Mouse (Mus musculus) forebrain, embryonic 12.5 days (tissue): Measurements from ENCODE around the gene St3gal6. TPM values are rescaled to one million over a fixed set of nuclear protein-coding genes. Genes with fewer than 3 reads are reported as not detected.
A peak's percentile ranks its signal among the peaks of the same experiment; 100 is the strongest.

Experiments
- ATAC-seq: fragments of 200-750 bp; cut with Nextera tagmentation; 2 replicates; pipeline ENCODE4 v1.8.0; 2017; ENCODE audit warnings: moderate TSS enrichment; ENCODE audit not compliant: low FRiP score
- H3K27ac ChIP-seq: fragments of 300-500 bp; sonication (generic); 2 replicates; pipeline ENCODE4 v1.5.1; 2016; ENCODE audit warnings: mild to moderate bottlenecking
- H3K27me3 ChIP-seq: fragments of 300-500 bp; sonication (generic); 2 replicates; pipeline ENCODE4 v1.6.1; 2016; ENCODE audit warnings: mild to moderate bottlenecking
- H3K36me3 ChIP-seq: fragments of 300-500 bp; sonication (generic); replicated peaks from 2 replicates; pipeline ENCODE4 v1.6.1; 2016; ENCODE audit warnings: mild to moderate bottlenecking
- H3K4me1 ChIP-seq: fragments of 300-500 bp; sonication (generic); 2 replicates; pipeline ENCODE4 v1.6.1; 2016
- H3K4me2 ChIP-seq: fragments of 300-500 bp; sonication (generic); 2 replicates; pipeline ENCODE4 v1.6.1; 2016; ENCODE audit warnings: mild to moderate bottlenecking, moderate library complexity
- H3K4me3 ChIP-seq: fragments of 300-500 bp; sonication (generic); replicated peaks from 2 replicates; pipeline ENCODE4 v1.5.1; 2016; ENCODE audit warnings: mild to moderate bottlenecking
- H3K9ac ChIP-seq: fragments of 300-500 bp; sonication (generic); 2 replicates; pipeline ENCODE4 v1.6.1; 2016; ENCODE audit warnings: mild to moderate bottlenecking
- H3K9me3 ChIP-seq: fragments of 300-500 bp; sonication (generic); 2 replicates; pipeline ENCODE4 v1.6.1; 2016
- WGBS: fragments of 180-500 bp; shearing (Covaris S2); methylation state at CpG from one replicate; pipeline ENCODE4 v1.1.7; 2016; 5-methylcytosine and 5-hydroxymethylcytosine counted together
- polyA plus RNA-seq: library from polyadenylated mRNA; unstranded; fragments of >200 nt; fragmentation: Nextera tagmentation; extraction: Ambion mirVana; gene quantifications from 2 replicates; pipeline ENCODE4 v1.2.1, GENCODE M21; 2016

St3gal6 gene
- polyA plus RNA-seq, 1 experiment from 2014 or later, result 9.0 TPM

DNA sequence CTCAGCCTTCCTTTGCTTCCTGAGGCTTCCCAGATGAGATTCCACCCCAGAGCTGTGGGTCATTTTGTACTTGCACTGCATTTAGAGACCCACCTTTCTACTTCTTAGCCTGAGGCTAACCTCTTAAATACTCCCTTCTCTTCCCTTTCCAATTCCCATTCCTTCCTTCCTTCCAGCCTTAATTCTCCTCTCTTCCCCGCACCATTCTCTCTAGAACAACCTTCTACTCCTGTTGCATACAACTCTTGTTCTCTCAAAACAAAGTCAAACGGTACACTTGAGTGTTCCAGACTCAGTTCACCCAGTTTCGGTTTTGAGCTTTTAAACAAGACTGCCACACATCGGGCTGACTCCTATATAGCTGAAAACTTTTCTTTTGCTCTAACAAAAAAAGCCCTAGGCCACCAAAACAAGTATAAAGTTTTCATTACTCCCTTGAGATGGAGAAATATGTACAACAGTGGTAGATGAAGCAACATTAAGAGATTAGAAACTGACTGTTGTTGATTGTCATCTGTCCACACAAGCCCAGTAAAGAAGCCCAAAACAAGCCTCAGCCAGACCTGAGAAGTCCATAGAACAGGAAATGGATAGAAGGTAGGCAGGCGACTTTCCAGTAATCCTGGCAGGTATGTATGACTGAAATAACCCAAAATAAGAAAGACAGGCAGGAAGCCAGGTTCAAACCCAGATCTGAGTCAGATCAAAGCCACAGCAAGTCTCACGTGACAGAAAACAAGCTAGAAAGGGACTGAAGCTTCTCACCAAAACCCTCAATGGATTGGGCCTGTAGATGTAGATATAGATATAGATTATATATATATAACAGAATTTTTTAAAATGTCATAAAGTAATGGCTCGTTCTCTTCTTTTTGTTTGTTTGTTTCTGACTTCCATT lies 10.5 kb upstream of the St3gal6 start:
- no peaks in the 10 kb centered on the region for H3K27me3 ChIP-seq
- H3K9ac ChIP-seq, result no peak overlapping the region
- no peak for ATAC-seq
- H3K36me3 ChIP-seq, result no peaks in the 10 kb centered on the region
- no peak overlapping the region for H3K4me3 ChIP-seq
- H3K27ac ChIP-seq, result no peak overlapping the region
- H3K4me1 ChIP-seq, result peaks cover 3% of the 10 kb centered on the region; the same call in 1 of the 2 replicates
- H3K9me3 ChIP-seq, result no peaks in the 10 kb centered on the region
- H3K4me2 ChIP-seq, result no peak overlapping the region
- 88% methylated on average over 7 of the region's 7 CpGs for WGBS

DNA sequence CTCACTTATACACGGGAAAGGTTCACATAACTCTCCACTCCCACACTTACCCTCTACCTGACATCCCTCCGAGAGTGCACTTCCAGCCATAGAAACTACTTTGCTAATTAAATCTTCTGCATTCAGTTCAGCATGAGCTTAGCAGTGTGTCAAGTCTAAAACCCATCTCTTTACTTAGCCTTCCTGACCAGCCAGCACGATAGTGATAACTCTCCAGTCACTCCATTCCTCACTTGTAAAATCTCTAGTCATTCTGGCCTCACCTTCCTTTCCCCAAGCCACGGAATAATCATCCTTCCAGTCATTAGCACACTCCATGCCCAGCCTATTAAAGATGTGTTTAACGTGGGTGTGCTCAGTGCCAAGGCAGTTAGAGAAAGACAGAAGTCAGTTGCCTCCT lies 9.7 kb upstream of the St3gal6 start:
- Histone ChIP-seq H3K9me3 (no peaks in the 10 kb centered on the region), H3K27me3 (no peaks in the 10 kb centered on the region), H3K4me1 (peaks cover 3% of the 10 kb centered on the region; the same call in 1 of the 2 replicates), H3K4me3 (no peak overlapping the region), H3K36me3 (no peaks in the 10 kb centered on the region), H3K4me2 (no peak overlapping the region), H3K27ac (no peak overlapping the region), H3K9ac (no peak overlapping the region)
- 60% methylated on average over 5 of the region's 5 CpGs for WGBS
- ATAC-seq, result no peak

DNA sequence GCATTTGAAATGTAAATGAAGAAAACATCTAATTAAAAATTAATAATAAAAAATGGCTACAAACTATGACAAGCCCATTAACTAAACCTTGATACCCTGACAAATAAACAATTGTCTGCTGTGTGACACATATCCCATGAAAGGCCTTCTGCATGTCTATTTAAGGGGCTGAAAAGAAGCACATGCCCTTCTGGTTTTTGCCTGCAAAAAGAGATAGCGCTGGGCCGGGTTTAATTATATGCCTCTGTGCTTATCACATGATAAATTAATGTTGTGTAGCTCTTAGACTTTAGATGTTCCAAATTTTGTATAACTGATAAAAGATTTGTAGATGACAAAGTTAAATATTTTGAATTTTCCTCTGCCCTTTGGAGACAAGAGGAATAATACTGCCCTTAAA lies 9.2 kb upstream of the St3gal6 start:
- no peaks in the 10 kb centered on the region for H3K9me3 ChIP-seq
- ATAC-seq, result no peak
- no peak overlapping the region for H3K4me3 ChIP-seq
- H3K36me3 ChIP-seq, result no peaks in the 10 kb centered on the region
- H3K4me1 ChIP-seq, result peaks cover 3% of the 10 kb centered on the region; the same call in 1 of the 2 replicates
- H3K27ac ChIP-seq, result no peak overlapping the region
- 70% methylated on average over 2 of the region's 2 CpGs for WGBS
- no peak overlapping the region for H3K9ac ChIP-seq
- no peak overlapping the region for H3K4me2 ChIP-seq
- no peaks in the 10 kb centered on the region for H3K27me3 ChIP-seq

DNA sequence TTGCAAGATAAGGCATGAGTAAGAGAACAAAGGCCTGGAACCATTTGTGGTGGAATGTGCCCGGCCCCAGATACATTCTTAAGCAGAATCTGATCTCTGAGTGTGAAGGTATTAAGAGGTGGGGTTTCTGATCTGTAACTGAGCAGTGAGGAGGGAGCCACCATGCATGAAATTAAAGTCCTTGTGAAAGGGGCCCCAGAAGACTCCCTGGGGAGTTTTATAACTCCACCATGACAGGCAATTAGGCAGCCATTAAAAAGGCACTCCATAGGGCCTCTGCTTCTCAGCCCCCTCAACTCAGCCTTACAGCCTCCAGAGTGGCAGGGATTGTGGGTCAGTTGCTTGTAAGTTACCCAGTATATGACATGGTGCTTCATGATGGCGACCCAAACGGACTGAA lies 8.5 kb upstream of the St3gal6 start:
- Histone ChIP-seq H3K4me1 (peaks cover 3% of the 10 kb centered on the region; the same call in 1 of the 2 replicates), H3K4me2 (no peak overlapping the region), H3K4me3 (no peak overlapping the region), H3K36me3 (no peaks in the 10 kb centered on the region), H3K9me3 (no peaks in the 10 kb centered on the region), H3K27me3 (no peaks in the 10 kb centered on the region), H3K27ac (no peak overlapping the region), H3K9ac (no peak overlapping the region)
- WGBS, result 19% methylated on average over 3 of the region's 3 CpGs
- no peak for ATAC-seq

DNA sequence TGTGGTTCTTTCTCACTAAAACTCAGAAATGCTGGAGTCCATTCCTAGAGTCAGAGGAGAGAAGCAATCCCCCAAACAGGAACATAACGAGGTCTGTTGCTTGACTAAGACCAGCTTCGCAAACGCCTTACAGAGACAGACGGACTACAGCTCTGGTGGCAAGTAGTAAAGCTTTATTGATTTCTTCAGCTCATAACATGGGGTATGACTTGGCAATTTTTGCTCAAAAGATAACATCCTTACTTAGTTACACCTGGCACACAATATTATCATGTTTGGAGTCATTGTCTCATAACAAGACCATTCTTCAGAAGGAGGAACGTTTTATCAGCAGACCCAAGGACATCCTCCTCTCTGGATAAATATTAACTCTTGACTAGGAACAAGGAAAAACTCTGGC lies 3.8 kb upstream of the St3gal6 start:
- 58% methylated on average over 5 of the region's 5 CpGs for WGBS
- H3K4me2 ChIP-seq, result no peak overlapping the region
- no peaks in the 10 kb centered on the region for H3K36me3 ChIP-seq

DNA sequence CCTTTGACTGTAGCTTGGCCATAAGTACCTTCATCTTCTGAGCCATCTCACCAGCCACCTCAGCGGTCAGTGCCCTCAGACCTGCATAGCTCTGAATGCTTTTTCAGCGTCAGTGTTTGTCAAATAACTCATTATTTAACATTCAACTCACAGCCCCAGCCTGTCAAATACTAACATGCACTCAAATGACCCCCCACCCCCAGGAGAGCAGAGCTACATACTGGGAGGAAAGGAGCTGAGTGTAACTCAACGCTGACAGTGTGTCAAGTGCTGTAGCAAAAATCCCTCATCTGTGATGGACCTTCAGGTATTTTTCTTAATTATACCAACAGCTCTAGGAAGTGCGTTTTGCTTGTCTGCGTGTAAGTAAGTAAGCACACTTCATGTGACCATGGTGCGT lies 2.7 kb upstream of the St3gal6 start:
- no peaks in the 10 kb centered on the region for H3K27me3 ChIP-seq
- 88% methylated on average over 6 of the region's 6 CpGs for WGBS

More for the DNA sequence above, 3.8 kb upstream of the St3gal6 start:
- Histone ChIP-seq H3K4me3 (no peak overlapping the region), H3K4me1 (peaks cover 3% of the 10 kb centered on the region; the same call in 1 of the 2 replicates), H3K9ac (no peak overlapping the region), H3K9me3 (no peaks in the 10 kb centered on the region; the same call in 1 of the 2 replicates), H3K27me3 (no peaks in the 10 kb centered on the region), H3K27ac (no peak overlapping the region)
- no peak for ATAC-seq

DNA sequence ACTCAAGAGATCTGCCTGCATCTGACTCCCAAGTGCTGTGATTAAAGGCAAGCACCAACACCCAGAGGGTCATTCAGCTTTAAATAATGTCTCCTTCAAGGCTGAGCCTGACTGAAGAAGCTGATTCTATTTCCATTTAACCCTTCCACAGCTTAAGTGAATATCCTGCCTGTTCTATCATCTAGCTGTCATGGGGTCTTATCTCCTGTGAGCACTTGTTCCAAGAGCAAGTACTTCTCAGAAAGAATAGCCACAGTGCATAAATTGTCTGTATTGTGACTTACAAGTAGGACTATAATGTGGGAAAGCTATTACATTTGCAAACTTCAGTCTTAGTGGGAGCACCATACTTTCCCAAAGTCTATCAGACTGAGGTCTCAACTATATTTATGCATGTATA lies 1.8 kb upstream of the St3gal6 start:
- no peak overlapping the region for H3K4me2 ChIP-seq
- H3K27me3 ChIP-seq, result no peaks in the 10 kb centered on the region
- H3K9ac ChIP-seq, result no peak overlapping the region
- no peak overlapping the region for H3K4me3 ChIP-seq
- H3K27ac ChIP-seq, result no peak overlapping the region
- ATAC-seq, result no peak
- H3K36me3 ChIP-seq, result no peaks in the 10 kb centered on the region
- H3K9me3 ChIP-seq, result no peaks in the 10 kb centered on the region; the same call in 1 of the 2 replicates
- H3K4me1 ChIP-seq, result no peaks in the 10 kb centered on the region; the same call in 1 of the 2 replicates

More for the DNA sequence above, 2.7 kb upstream of the St3gal6 start:
- Histone ChIP-seq H3K27ac (no peak overlapping the region), H3K4me1 (no peaks in the 10 kb centered on the region; the same call in 1 of the 2 replicates), H3K9me3 (no peaks in the 10 kb centered on the region; the same call in 1 of the 2 replicates), H3K36me3 (no peaks in the 10 kb centered on the region), H3K4me3 (no peak overlapping the region), H3K4me2 (no peak overlapping the region), H3K9ac (no peak overlapping the region)
- no peak for ATAC-seq

DNA sequence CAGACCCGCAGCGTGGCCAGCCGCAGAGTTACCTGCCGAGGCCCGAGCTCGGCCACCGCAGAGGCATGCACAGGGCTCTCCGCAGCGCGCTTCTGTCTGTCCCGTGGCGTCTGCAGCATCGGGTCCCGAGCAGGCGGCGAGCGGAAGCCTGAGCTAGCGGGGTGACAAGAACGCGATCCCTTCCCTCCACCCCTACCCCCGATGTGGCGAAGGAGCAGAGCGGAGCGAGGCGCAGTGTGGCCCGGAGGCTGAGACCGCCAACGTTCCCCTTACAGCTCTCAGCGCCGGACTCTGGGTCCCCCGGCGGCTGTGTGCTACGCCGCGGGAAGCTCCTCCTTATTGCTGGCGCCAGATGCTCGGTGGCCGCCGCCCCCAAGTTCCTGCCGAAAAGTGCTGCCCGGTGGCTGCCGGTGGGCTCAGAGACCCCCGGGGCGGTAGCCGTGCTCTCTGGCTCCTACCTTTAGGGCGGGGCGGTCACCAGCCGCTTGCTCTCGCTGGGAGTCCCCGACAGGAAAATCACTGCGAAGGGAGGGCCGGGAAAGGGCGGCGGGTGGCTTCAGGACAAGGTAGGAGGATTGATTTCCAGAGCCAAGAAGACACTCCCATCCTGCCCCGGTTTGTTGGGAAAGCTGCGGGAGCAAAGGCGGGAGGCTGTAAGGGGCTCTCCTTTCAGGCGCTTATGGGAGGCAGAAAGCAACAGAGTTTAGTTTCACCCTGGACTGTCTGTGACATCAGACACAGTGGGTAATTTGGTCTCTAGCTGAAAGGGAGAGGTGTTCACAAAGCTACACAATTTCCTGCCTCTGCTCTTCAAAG lies 791 bp downstream of the St3gal6 start:
- peak; percentile 89 for ATAC-seq
- peak overlapping the region; percentile 75 for H3K4me3 ChIP-seq
- H3K9ac ChIP-seq, result peak overlapping the region; percentile 61
- no peaks in the 10 kb centered on the region for H3K36me3 ChIP-seq
- WGBS, result under 1% methylated on average over 57 of the region's 58 CpGs
- 0 out of 2 replicates have a peak overlapping the region, but pooled peaks have one; percentile 0 for H3K27ac ChIP-seq
- peak overlapping the region; percentile 71 for H3K4me2 ChIP-seq
- no peaks in the 10 kb centered on the region for H3K27me3 ChIP-seq
- H3K4me1 ChIP-seq, result no peaks in the 10 kb centered on the region; the same call in 1 of the 2 replicates
- no peaks in the 10 kb centered on the region; the same call in 1 of the 2 replicates for H3K9me3 ChIP-seq

DNA sequence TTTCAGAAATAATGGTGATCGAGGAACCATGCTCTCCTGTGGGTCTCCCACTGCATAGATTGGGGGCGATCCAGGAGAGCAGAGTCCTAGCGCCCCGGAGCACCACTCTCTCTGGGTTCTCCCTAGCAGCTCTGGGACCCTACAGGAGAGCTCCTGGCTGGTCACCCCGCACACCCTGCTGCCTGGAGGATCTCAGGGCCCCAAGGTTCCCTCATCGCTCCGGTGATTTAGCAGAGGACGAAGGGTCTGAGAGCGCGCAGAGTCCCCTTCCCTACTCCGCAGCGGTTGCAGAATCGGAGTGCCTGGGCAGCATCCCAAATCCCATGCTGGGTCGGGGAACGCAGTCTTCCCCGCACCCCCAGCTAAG lies 1.4 kb downstream of the St3gal6 start:
- Histone ChIP-seq H3K4me2 (peak overlapping the region; percentile 71), H3K27me3 (no peaks in the 10 kb centered on the region), H3K27ac (0 out of 2 replicates have a peak overlapping the region, but pooled peaks have one; percentile 0), H3K36me3 (no peaks in the 10 kb centered on the region), H3K4me3 (peak overlapping the region; percentile 75), H3K9me3 (no peaks in the 10 kb centered on the region; the same call in 1 of the 2 replicates), H3K4me1 (no peaks in the 10 kb centered on the region; the same call in 1 of the 2 replicates), H3K9ac (peak overlapping the region; percentile 61)
- ATAC-seq, result peak; percentile 69
- under 1% methylated on average over 16 of the region's 16 CpGs for WGBS

DNA sequence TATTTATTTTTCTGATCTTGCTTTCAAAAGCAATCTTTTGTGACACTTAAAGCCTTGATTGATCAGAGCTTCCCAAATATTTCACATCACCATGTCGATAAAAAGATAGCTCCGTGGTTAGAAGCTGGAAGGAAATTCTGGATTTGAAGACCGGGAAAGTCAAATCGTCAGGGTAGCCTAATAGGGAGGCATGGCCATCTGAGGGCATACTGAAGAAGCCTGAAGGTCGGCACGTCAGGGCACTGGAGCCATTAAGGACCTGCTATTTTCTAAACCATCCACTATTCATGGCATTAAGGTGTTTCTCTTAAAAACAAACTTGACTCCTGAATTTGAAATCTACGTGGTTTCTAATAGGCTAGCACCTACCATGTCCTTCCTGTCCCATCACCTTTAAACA lies 2.1 kb downstream of the St3gal6 start:
- no peak overlapping the region for H3K9ac ChIP-seq
- H3K4me1 ChIP-seq, result no peaks in the 10 kb centered on the region; the same call in 1 of the 2 replicates
- peak overlapping the region; percentile 71 for H3K4me2 ChIP-seq
- H3K36me3 ChIP-seq, result no peaks in the 10 kb centered on the region
- no peaks in the 10 kb centered on the region for H3K27me3 ChIP-seq
- no peak overlapping the region for H3K27ac ChIP-seq
- no peak for ATAC-seq
- peak overlapping the region; percentile 75 for H3K4me3 ChIP-seq
- no peaks in the 10 kb centered on the region; the same call in 1 of the 2 replicates for H3K9me3 ChIP-seq
- WGBS, result 51% methylated on average over 7 of the region's 7 CpGs

DNA sequence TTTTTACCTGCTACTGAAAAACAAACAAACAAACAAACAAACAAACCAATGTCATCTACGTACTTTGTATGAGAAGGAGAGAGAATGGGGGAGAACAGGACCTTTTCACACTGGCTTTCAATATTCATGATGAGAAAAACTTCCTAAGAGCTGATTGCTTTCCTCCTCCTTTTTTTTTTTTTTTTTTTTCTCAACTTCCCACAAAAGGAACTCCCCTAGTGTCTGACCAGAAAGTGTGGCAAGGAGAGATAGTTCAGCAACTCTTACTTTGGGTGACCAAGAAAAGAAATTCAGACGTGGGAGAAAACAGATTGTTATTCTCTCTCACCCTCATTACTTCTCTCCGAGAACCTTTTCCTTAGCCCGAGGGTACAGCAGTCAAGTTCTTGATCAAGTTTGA lies 2.9 kb downstream of the St3gal6 start:
- no peak overlapping the region for H3K4me2 ChIP-seq
- no peak overlapping the region for H3K9ac ChIP-seq
- no peaks in the 10 kb centered on the region for H3K36me3 ChIP-seq
- no peak overlapping the region for H3K4me3 ChIP-seq
- no peak overlapping the region for H3K27ac ChIP-seq
- H3K4me1 ChIP-seq, result no peaks in the 10 kb centered on the region; the same call in 1 of the 2 replicates
- H3K9me3 ChIP-seq, result no peaks in the 10 kb centered on the region; the same call in 1 of the 2 replicates
- 74% methylated on average over 4 of the region's 4 CpGs for WGBS
- no peak for ATAC-seq
- H3K27me3 ChIP-seq, result no peaks in the 10 kb centered on the region

DNA sequence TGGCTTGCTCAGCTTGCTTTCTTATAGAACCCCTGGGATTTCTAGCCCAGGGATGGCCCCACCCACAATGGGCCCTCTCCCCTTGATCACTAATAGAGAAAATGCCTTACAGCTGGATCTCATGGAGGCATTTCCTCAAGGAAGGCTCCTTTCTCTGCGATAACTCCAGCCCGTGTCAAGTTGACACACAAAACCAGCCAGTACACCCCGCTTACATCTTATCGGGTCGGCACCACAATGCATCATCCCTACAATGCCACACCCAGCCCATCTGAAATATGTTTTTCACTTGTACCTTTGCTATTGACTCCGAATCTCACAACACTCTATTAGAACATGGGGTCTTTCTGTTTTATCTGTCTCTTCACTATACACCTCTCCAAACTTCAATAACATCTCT lies 3.6 kb downstream of the St3gal6 start:
- Histone ChIP-seq H3K9me3 (no peaks in the 10 kb centered on the region; the same call in 1 of the 2 replicates), H3K4me2 (no peak overlapping the region), H3K27ac (no peak overlapping the region), H3K9ac (no peak overlapping the region), H3K4me3 (no peak overlapping the region), H3K36me3 (no peaks in the 10 kb centered on the region), H3K4me1 (no peaks in the 10 kb centered on the region; the same call in 1 of the 2 replicates), H3K27me3 (no peaks in the 10 kb centered on the region)
- WGBS, result 92% methylated on average over 6 of the region's 6 CpGs
- no peak for ATAC-seq
